8 mouse cellular contexts compared by ENCODE assay signal in genomic region chr11:105363598-105364385, GRCm38 (mm10).
DNase-seq lines count a peak whose midpoint lies in the region; ATAC-seq lines count a peak whose summit lies in the region.

No protein-coding gene starts in this region.

- no peak for ATAC-seq in liver, embryonic 11.5 days (replicated peaks; ENCODE audit: low FRiP score)
- ATAC-seq in intestine, embryonic 15.5 days: no peak
- ATAC-seq in neural tube, embryonic 14.5 days (ENCODE audit: low read depth): peak; percentile 75
- ATAC-seq in monocyte, adult 5-6 weeks (replicated peaks; ENCODE audit: insufficient number of reproducible peaks, low FRiP score, low TSS enrichment, poor library complexity, severe bottlenecking): no peak

- peak overlapping the region; percentile 57 for H3K4me3 ChIP-seq in liver, embryonic 11.5 days (ENCODE audit: low read depth, low read length)
- peak overlapping the region; percentile 57 for H3K4me3 ChIP-seq in intestine, embryonic 15.5 days (replicated peaks)
- peak overlapping the region; percentile 51 for H3K4me3 ChIP-seq in neural tube, embryonic 14.5 days (ENCODE audit: low read depth, low read length)

- no peak for DNase-seq in liver, embryonic 11.5 days (ENCODE audit: low spot score)
- no peak for DNase-seq in liver
- DNase-seq in frontal cortex, postnatal 10 days (ENCODE audit: low spot score in 2 of 2): peak; percentile 54 to 61
- peak; percentile 68 to 79 for DNase-seq in left cerebral cortex, postnatal 36 days (ENCODE audit: low spot score in 2 of 2)
- DNase-seq in spleen, adult 18-20 months: no peak

- WGBS in liver, embryonic 11.5 days: 47% methylated on average over 12 of the region's 12 CpGs
- WGBS in intestine, embryonic 15.5 days: 43% methylated on average over 12 of the region's 12 CpGs
- 17% methylated on average over 12 of the region's 12 CpGs for WGBS in neural tube, embryonic 14.5 days

- no peaks in the 10 kb centered on the region for H3K36me3 ChIP-seq in liver, embryonic 11.5 days (ENCODE audit: control insufficient read depth, insufficient read depth, low read length)
- no peaks in the 10 kb centered on the region for H3K36me3 ChIP-seq in intestine, embryonic 15.5 days
- no peaks in the 10 kb centered on the region for H3K36me3 ChIP-seq in neural tube, embryonic 14.5 days (ENCODE audit: control insufficient read depth, insufficient read depth, low read length)

- no peak overlapping the region for H3K9ac ChIP-seq in liver, embryonic 11.5 days (ENCODE audit: low read depth, low read length)
- peak overlapping the region; percentile 43 for H3K9ac ChIP-seq in intestine, embryonic 15.5 days
- H3K9ac ChIP-seq in neural tube, embryonic 14.5 days (replicated peaks; ENCODE audit: low read depth, low read length): peak overlapping the region; percentile 78

- peaks cover 51% of the 10 kb centered on the region for H3K4me1 ChIP-seq in liver, embryonic 11.5 days (replicated peaks; ENCODE audit: control insufficient read depth, insufficient read depth, low read length)
- H3K4me1 ChIP-seq in intestine, embryonic 15.5 days (replicated peaks): peaks cover 29% of the 10 kb centered on the region
- H3K4me1 ChIP-seq in neural tube, embryonic 14.5 days (ENCODE audit: control insufficient read depth, insufficient read depth, low read length): peaks cover 21% of the 10 kb centered on the region

- no peaks in the 10 kb centered on the region for H3K9me3 ChIP-seq in liver, embryonic 11.5 days (ENCODE audit: control insufficient read depth, low read length)
- no peaks in the 10 kb centered on the region for H3K9me3 ChIP-seq in intestine, embryonic 15.5 days
- no peaks in the 10 kb centered on the region for H3K9me3 ChIP-seq in neural tube, embryonic 14.5 days (ENCODE audit: control insufficient read depth, low read length)

- H3K4me2 ChIP-seq in liver, embryonic 11.5 days: peak overlapping the region; percentile 82
- H3K4me2 ChIP-seq in intestine, embryonic 15.5 days (replicated peaks): peak overlapping the region; percentile 90
- peak overlapping the region; percentile 75 for H3K4me2 ChIP-seq in neural tube, embryonic 14.5 days (ENCODE audit: low read depth, low read length)

- no peak overlapping the region for H3K27ac ChIP-seq in liver, embryonic 11.5 days (ENCODE audit: low read depth, low read length)
- 0 out of 2 replicates have a peak overlapping the region, but pooled peaks have one; percentile 32 for H3K27ac ChIP-seq in intestine, embryonic 15.5 days
- peak overlapping the region; percentile 83 for H3K27ac ChIP-seq in neural tube, embryonic 14.5 days (ENCODE audit: low read depth, low read length)

- H3K27me3 ChIP-seq in liver, embryonic 11.5 days (replicated peaks; ENCODE audit: control insufficient read depth, insufficient read depth, low read length): peaks cover 15% of the 10 kb centered on the region
- H3K27me3 ChIP-seq in intestine, embryonic 15.5 days (replicated peaks): no peaks in the 10 kb centered on the region
- H3K27me3 ChIP-seq in neural tube, embryonic 14.5 days (ENCODE audit: control insufficient read depth, insufficient read depth, low read length): no peaks in the 10 kb centered on the region

- intact Hi-C loops in left cerebral cortex, postnatal 36 days (cut with DNase I): loop anchor here (1.0 to 2.0 kb wide), 2 partner anchors 91 to 229 kb away; no protein-coding TSS in a partner anchor

Comparison
In these comparisons a context has a peak if more than half of its experiments do, and no peak if none do; other contexts are left out.
1. DNase-seq: peak in frontal cortex, postnatal 10 days (2 of 2) and left cerebral cortex, postnatal 36 days (2 of 2); none in liver, embryonic 11.5 days (single experiment), liver (single experiment) and spleen, adult 18-20 months (0 of 2).
2. Peak in every context shown above with its lines, with median percentiles within 50 percentile points of each other: H3K4me2 ChIP-seq and H3K4me3 ChIP-seq.